Mouse (Mus musculus): ENCODE measurements around the gene Ch25h.
A peak's percentile ranks its signal among the peaks of the same experiment; 100 is the strongest.

Gene Ch25h

DNA sequence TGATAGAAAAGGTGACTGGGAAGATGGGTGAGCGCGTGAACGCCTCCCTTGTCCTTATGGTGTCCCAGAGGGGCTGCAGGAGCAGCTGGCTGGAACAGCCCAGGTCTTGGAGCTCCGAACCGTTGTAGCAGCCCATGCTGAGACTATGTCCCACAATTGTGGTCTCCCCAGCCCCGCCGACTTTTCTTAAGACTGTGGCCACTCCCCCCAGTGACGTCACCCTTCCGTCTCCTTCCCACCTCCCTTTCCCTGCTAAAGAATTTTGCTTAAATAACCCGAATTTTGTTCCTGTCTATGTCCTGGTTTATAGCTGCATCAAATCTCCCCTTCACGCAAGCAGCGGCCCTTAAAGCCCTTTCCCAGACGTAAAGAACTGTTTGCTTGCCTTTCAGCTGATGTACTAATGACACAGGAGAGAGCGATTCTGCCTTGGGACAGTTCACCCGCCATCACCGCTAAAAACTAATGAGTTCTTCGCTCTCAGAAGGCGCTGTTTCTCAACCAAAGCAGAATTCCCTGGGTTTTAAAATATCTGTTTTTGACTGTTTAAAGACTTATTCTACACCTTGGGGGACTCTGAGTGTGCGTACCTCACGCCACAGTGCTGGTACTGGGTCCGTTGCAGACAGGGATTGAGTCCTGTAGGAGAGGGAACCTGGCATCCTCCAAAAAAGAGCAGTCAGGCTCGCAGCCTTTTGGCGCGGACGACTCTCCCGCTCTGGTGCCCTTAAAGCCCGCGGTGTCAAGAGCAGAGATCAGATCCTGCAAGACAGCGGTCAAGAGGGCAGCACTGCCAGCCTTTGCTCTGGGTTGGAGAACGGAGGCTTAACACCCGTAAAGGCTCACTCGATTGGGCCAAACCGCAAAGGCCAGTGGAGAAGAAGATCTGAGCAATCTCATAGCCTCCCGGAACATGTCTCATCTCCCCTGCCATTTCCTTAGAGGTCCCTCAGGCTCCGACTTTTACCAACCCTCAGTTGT is at the start of gene Ch25h:
Gene Ch25h, minus strand, starts transcription at position 174 of the 981 bp plus-strand sequence.
- DNase-seq (ENCODE audit: low spot score), result peak; percentile 56

DNA sequence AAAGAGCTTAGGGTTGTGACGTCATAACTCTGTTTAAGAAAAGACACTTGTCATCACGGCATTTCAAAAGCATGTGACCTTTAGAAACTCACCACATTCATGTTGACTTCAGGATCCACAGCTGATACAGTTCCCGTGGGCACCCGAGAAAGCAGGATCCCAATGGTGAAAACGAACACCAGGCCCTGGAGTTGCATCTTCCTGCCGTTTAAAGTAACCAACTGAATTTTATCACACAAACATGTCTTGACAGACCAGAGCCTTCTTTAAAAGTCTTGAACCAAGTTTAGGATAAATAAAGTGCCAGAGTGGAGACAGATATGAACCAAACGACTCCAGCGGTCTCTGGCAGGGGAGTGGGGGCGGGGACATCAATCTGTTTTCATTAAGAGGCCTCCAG is 49.7 kb upstream of the Ch25h start:
- no peak for DNase-seq (ENCODE audit: low spot score)

DNA sequence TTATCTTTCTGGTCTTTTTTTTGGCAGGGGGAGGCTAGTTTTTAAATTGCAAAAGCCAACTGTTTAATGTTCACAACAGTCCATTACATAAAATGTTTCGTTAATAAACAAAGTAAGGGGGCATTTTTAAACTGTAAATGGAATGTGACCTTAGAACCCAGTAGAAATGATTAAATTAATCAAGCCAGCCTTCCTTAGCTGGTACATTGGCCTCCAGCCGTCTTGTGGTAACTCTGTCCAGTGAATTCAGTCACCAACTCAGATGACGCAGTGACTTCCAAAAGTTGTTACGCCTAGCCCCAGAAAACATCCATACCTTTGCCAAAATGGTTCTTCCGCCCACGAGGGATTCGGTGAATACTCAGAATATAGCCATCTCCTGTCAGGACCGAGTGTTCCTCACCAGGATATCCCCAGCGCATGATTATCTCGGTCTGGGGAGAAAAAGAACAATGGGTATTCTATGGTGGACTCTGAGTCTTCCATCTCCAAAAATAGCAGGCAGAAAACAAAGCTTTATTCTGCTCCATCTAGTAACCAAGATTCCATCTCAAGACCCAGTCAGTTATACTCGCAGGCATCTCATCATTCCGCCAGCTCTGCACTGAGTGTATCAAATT is 48.3 kb upstream of the Ch25h start:
- DNase-seq (ENCODE audit: low spot score), result no peak

- DNase-seq (ENCODE audit: low spot score), result no peak
Observed at GRCm38 (mm10) chr19:34521978-34522377, 47.0 kb upstream of the Ch25h start.

- no peak for DNase-seq (ENCODE audit: low spot score)
Observed at GRCm38 (mm10) chr19:34521361-34521760, 46.4 kb upstream of the Ch25h start.

DNA sequence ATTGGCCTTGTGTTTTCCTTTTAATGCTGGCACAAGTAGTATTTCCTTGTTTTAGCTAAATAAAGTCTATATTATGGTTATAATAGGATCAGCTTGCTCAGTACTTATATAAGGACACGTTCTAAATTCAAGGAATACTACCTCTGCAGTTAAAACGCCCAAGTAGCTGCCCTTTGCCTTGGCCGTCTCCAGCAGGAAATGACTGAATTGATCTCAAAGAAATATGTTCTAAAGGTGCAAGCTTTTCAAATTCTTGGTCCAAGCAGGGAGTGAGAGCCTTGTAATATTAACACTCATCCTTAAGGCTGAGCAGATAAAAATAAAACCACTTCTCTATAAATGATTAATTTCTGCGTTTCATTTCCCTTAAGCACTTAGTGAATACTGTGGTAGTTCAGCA is 45.1 kb upstream of the Ch25h start:
- DNase-seq (ENCODE audit: low spot score), result no peak

DNA sequence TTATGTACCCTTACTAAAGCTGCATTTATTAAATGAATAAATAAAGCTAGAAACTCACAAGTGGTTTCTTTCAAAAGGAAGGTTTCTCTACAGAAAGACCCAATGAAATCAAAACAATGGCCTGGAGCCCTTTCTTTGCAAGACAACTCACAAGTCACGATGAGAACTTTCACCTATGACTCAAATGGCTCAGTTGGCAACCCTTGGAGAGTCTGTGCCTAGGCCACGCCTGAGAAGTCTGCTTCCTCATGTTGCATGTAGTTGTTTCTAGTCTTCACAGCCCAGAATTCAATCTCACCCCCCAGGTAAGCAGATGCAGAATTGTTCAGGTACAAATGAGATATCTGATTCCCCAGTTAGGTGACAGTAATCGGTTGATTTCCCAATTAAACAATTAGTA is 44.7 kb upstream of the Ch25h start:
- no peak for DNase-seq (ENCODE audit: low spot score)

- no peak for DNase-seq (ENCODE audit: low spot score)
Observed at GRCm38 (mm10) chr19:34518786-34519185, 43.8 kb upstream of the Ch25h start.

DNA sequence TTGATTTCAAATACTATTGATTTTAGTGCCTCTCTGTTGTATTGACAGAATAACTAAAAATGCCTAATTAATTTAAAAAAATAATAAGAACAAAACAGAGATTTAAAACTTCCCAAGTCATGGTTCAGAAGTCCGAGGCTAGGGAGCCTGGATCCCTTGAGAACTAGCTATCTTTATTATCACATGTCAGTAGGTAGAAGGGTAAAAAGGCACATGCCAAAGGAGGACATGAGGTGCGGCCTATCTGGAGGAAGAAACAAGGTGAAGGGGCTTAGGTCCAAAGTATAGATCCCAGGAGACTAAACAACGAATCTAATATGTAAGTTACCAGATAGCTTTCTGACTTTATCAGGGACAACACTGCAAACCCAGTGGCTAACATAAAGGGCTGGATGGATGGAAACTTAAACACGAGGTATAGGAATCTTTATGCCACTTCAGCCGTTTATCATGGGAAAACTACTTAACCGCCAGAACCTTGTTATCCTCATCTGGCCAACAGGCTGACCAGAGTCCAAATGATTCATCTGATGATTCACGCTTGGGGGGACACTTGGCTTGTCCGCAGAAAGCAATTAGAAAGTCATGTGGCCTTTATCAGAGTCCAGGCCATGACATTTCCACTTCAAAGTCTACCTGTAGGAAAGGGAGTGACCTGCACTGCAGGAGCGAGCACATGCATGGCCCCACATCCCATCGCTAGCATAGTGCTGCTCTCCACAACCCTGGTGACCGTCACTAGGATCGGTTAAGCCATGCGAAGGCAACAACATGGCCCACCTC is 43.0 kb upstream of the Ch25h start:
- DNase-seq (ENCODE audit: low spot score), result no peak

- DNase-seq (ENCODE audit: low spot score), result no peak
Observed at GRCm38 (mm10) chr19:34517197-34517596, 42.2 kb upstream of the Ch25h start.

GRCm38 (mm10) chr19:34516346-34516745 is 41.4 kb upstream of the Ch25h start:
- DNase-seq (ENCODE audit: low spot score), result no peak

- DNase-seq (ENCODE audit: low spot score), result no peak
Observed at GRCm38 (mm10) chr19:34515681-34516080, 40.7 kb upstream of the Ch25h start.

- peak; percentile 75 for DNase-seq (ENCODE audit: low spot score)
Observed at GRCm38 (mm10) chr19:34511528-34511927, 36.6 kb upstream of the Ch25h start.

DNA sequence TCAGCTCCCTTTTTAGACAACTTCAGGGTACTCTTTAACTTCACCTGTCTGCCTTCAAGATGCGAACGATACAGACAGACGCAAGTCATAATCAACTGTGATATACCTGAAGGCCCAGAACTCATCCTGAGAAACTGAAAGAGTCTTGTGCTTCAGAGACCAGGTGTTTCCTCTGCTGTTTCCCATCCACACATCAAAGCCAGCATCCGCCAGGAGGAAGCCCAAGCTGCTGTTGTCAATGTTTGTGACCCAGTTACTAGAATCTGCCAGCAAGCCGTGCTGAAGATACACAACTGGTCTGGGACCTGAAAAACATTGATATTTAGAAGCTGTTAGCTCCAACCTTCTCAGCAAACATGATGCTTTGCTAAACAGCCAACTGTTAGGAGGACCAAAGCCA is 35.8 kb upstream of the Ch25h start:
- no peak for DNase-seq (ENCODE audit: low spot score)

GRCm38 (mm10) chr19:34505161-34505721 is 30.3 kb upstream of the Ch25h start:
- DNase-seq (ENCODE audit: low spot score), result no peak

DNA sequence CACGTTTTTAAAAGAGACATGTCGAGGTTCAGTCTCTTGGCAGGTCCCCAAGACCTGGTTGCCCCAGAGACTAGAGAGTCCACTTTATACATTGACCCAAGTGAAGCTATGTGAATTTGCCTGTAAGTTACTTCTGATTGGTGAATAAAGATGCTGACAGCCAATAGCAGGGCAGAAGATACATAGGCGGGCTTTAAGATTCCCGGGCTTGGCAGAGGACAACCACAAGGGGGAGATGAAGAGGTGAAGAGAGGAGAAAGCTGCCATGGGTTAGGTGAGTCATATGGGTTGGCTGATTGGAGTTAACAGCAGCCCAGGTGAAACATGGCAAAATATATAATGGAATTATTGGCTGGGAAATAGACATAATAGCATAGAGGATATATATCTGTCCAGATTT is 25.8 kb upstream of the Ch25h start:
- DNase-seq (ENCODE audit: low spot score), result peak; percentile 72

DNA sequence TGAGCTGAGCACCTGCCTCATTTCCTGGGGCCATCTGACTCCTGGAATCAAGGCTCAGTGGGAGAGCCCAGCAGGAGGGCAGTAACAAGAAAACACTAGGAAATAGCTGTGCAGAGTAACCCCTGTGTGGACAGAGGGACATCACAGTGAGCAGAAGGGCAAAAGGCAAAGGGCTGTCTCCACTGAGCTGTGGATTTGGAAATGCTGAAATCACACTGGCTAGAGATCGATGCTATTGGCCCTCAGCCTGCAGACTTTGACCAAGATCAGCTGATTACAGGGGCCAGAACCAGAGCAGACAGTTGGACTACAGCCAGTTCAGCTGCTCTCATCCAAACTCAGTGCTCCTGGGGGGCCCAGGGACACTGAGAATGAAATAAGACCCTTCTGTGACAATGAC is 21.4 kb upstream of the Ch25h start:
- DNase-seq (ENCODE audit: low spot score), result peak; percentile 60

DNA sequence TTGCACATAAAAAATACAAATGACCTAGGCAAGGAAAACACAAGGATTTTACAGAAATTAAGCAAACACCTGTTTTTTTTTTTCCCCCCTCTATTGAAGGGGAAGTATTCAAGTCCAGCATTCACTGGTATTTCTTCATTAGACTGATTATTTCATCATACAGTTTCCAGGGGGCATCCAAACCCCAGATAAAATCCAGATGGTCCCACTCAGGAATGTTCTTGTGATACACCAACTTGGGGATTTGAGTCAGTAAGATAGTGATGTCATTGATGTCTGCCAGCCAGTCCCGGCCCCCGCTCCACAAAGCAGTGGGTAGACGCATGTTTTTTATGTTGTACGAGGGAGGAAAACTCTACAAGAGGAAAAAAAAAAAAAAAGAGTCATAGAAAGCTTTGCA is 18.9 kb upstream of the Ch25h start:
- DNase-seq (ENCODE audit: low spot score), result no peak

DNA sequence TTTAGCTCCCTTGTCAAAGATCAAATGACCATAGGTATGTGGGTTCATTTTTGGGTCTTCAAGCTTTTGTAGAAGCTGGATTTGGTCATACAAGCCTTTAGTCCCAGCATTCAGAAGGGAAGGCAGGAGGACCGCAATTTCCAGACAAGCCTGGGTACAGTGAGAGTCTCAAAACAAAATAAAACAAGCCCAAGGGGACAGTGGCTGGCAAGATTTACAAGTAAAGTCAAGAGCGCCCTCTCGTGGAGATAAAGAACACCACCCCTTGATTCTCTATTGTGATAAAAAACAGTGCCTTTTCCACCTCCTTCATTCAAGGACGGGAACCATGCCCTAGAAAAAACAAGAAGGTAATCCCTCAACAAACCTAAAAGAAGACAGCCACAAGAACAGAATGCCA is 8.6 kb upstream of the Ch25h start:
- no peak for DNase-seq (ENCODE audit: low spot score)

DNA sequence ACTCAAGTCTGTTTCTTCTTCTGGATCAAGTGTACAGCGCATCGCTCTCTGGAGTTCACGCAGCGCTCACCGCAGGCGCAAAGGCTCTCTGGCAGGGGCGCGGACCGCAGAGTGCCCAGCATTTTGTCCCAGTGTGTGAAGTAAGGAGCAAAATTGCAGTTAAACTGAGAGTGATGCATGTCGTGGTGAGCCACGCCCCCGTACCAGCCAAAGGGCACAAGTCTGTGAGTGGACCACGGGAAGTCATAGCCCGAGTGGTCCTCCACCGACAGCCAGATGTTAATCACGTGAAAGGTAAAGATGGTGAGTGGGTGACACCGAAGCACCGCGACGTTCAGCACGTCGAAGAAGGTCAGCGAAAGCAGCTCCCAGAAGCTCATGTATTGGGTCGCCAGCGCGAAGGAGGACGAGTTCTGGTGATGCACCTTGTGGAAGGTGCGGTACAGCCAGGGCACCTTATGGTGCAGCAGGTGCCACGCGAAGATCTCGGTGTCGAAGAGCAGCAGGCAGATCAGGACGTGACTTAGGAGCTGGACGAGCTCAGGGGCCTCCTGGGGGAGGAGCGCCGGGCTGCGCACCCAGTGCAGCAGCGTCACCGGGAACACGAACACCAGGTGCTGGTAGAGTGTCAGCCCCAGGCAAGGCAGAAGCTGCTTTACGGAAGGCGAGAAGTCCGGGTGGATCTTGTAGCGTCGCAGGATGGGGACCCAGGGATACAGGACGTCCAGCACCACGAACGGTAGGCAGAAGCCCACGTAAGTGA is 555 bp downstream of the Ch25h start:
- no peak for DNase-seq (ENCODE audit: low spot score)

DNA sequence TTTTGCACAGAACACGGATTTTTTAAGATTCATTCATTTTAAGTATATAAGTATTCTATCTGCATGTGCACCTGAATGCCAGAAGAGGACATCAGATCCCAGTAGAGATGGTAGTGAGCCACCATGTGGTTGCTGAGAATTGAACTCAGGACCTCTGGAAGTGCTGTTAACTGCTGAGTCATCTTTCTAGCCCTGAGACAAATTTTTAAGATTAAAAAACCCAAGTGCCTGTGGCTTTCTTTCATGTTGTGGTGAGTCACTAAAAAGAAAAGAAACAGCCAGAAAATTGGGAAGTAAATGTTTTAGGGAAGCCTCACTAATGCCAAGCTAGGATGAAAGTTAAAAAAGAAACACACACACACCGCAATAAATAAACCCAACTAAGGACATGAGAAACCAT is 3.3 kb downstream of the Ch25h start:
- no peak for DNase-seq (ENCODE audit: low spot score)

DNA sequence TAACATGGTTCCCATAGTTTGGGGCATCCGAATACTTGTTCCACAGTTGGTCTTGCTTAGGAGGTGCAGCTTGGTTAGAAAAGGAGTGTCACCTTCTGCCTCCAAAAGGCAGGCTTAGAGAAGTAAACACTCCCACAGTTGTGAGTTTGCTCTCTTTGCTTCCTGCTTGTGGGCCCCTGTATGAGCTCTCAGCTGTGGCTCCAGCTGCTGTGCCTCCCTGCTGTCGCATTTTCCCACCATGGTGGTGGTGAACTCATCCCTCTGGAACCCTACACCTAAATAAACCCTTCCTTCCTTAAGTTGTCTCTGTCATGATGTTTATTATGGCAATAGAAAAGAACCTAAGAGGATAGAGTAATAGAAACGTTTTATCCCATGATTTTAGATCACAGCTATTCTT is 6.2 kb downstream of the Ch25h start:
- no peak for DNase-seq (ENCODE audit: low spot score)

All from yolk sac, embryonic 10.5 days (tissue).